Mouse (Mus musculus): ENCODE results near the gene Pqlc2. TPM values are rescaled to one million over a fixed set of nuclear protein-coding genes. Genes with fewer than 3 reads are reported as not detected.

Pqlc2 gene
- total and polyA plus RNA-seq, 2 experiments from 2014 or later: 6.8 to 7.7 TPM

- Histone ChIP-seq H3K4me3 (ENCODE audit: low read depth, low read length) (no peak overlapping the region), H3K9ac (replicated peaks; ENCODE audit: low read depth, low read length) (no peak overlapping the region), H3K4me2 (ENCODE audit: low read depth, low read length) (no peak overlapping the region), H3K27ac (ENCODE audit: low read depth) (no peak overlapping the region), H3K27me3 (ENCODE audit: control insufficient read depth, insufficient read depth, low read length) (no peaks in the 10 kb centered on the region), H3K4me1 (ENCODE audit: control insufficient read depth, insufficient read depth) (peaks cover 6% of the 10 kb centered on the region), H3K36me3 (replicated peaks; ENCODE audit: control insufficient read depth, insufficient read depth, low read length) (peaks cover 29% of the 10 kb centered on the region), H3K9me3 (replicated peaks; ENCODE audit: control insufficient read depth, low read length) (no peaks in the 10 kb centered on the region)
- DNase-seq (ENCODE audit: low spot score) (no peak), ATAC-seq (ENCODE audit: insufficient read depth, low read depth) (no peak)
- WGBS: 79% methylated on average over 3 of the region's 3 CpGs
- no peak for TF ChIP-seq EP300 (IDR thresholded peaks at IDR 0.05; ENCODE audit: low read depth)
- no peak for TF ChIP-seq CTCF (IDR thresholded peaks at IDR 0.05; ENCODE audit: low read depth)
Measured at GRCm38 (mm10) chr4:139305521-139305920, 5.0 kb downstream of the Pqlc2 start.

- no peak overlapping the region for H3K27ac ChIP-seq (ENCODE audit: low read depth)
- WGBS: 65% methylated on average over 5 of the region's 5 CpGs
- DNase-seq (ENCODE audit: low spot score) (no peak), ATAC-seq (ENCODE audit: insufficient read depth, low read depth) (no peak)
- H3K4me3 ChIP-seq (ENCODE audit: low read depth, low read length): no peak overlapping the region
- no peak overlapping the region for H3K9ac ChIP-seq (replicated peaks; ENCODE audit: low read depth, low read length)
- no peak overlapping the region for H3K4me2 ChIP-seq (ENCODE audit: low read depth, low read length)
- no peaks in the 10 kb centered on the region for H3K4me1 ChIP-seq (ENCODE audit: control insufficient read depth, insufficient read depth)
- peaks cover 40% of the 10 kb centered on the region for H3K36me3 ChIP-seq (replicated peaks; ENCODE audit: control insufficient read depth, insufficient read depth, low read length)
- no peaks in the 10 kb centered on the region for H3K9me3 ChIP-seq (replicated peaks; ENCODE audit: control insufficient read depth, low read length)
- H3K27me3 ChIP-seq (ENCODE audit: control insufficient read depth, insufficient read depth, low read length): no peaks in the 10 kb centered on the region
- TF ChIP-seq CTCF (IDR thresholded peaks at IDR 0.05; ENCODE audit: low read depth) (no peak), EP300 (IDR thresholded peaks at IDR 0.05; ENCODE audit: low read depth) (no peak)
Measured at GRCm38 (mm10) chr4:139302241-139302640, 8.3 kb downstream of the Pqlc2 start.

GRCm38 (mm10) chr4:139301780-139302179 lies 8.7 kb downstream of the Pqlc2 start:
- Histone ChIP-seq H3K9me3 (replicated peaks; ENCODE audit: control insufficient read depth, low read length) (no peaks in the 10 kb centered on the region), H3K4me2 (ENCODE audit: low read depth, low read length) (no peak overlapping the region), H3K27me3 (ENCODE audit: control insufficient read depth, insufficient read depth, low read length) (no peaks in the 10 kb centered on the region), H3K4me1 (ENCODE audit: control insufficient read depth, insufficient read depth) (no peaks in the 10 kb centered on the region), H3K36me3 (replicated peaks; ENCODE audit: control insufficient read depth, insufficient read depth, low read length) (peaks cover 40% of the 10 kb centered on the region), H3K4me3 (ENCODE audit: low read depth, low read length) (no peak overlapping the region), H3K9ac (replicated peaks; ENCODE audit: low read depth, low read length) (no peak overlapping the region), H3K27ac (ENCODE audit: low read depth) (no peak overlapping the region)
- 88% methylated on average over 8 of the region's 8 CpGs for WGBS
- ATAC-seq (ENCODE audit: insufficient read depth, low read depth) (no peak), DNase-seq (ENCODE audit: low spot score) (no peak)
- TF ChIP-seq CTCF (IDR thresholded peaks at IDR 0.05; ENCODE audit: low read depth): no peak

- no peak overlapping the region for H3K4me2 ChIP-seq (ENCODE audit: low read depth, low read length)
- no peak overlapping the region for H3K4me3 ChIP-seq (ENCODE audit: low read depth, low read length)
- no peak for ATAC-seq (ENCODE audit: insufficient read depth, low read depth)
- peaks cover 26% of the 10 kb centered on the region for H3K36me3 ChIP-seq (replicated peaks; ENCODE audit: control insufficient read depth, insufficient read depth, low read length)
- DNase-seq (ENCODE audit: low spot score): no peak
- no peaks in the 10 kb centered on the region for H3K4me1 ChIP-seq (ENCODE audit: control insufficient read depth, insufficient read depth)
- no peaks in the 10 kb centered on the region for H3K9me3 ChIP-seq (replicated peaks; ENCODE audit: control insufficient read depth, low read length)
- 73% methylated on average over 12 of the region's 12 CpGs for WGBS
- H3K27ac ChIP-seq (ENCODE audit: low read depth): no peak overlapping the region
- no peaks in the 10 kb centered on the region for H3K27me3 ChIP-seq (ENCODE audit: control insufficient read depth, insufficient read depth, low read length)
- H3K9ac ChIP-seq (replicated peaks; ENCODE audit: low read depth, low read length): no peak overlapping the region
- TF ChIP-seq CTCF (IDR thresholded peaks at IDR 0.05; ENCODE audit: low read depth): no peak
Measured at GRCm38 (mm10) chr4:139298671-139299366, 11.7 kb downstream of the Pqlc2 start.

- H3K4me3 ChIP-seq (ENCODE audit: low read depth, low read length): no peak overlapping the region
- H3K4me1 ChIP-seq (ENCODE audit: control insufficient read depth, insufficient read depth): no peaks in the 10 kb centered on the region
- WGBS: 86% methylated on average over 4 of the region's 4 CpGs
- H3K36me3 ChIP-seq (replicated peaks; ENCODE audit: control insufficient read depth, insufficient read depth, low read length): peaks cover 27% of the 10 kb centered on the region
- ATAC-seq (ENCODE audit: insufficient read depth, low read depth): 0 out of 2 replicates have a peak, but pooled peaks have one; percentile 25
- no peak overlapping the region for H3K9ac ChIP-seq (replicated peaks; ENCODE audit: low read depth, low read length)
- DNase-seq (ENCODE audit: low spot score): no peak
- no peak overlapping the region for H3K27ac ChIP-seq (ENCODE audit: low read depth)
- no peaks in the 10 kb centered on the region for H3K27me3 ChIP-seq (ENCODE audit: control insufficient read depth, insufficient read depth, low read length)
- TF ChIP-seq EP300 (IDR thresholded peaks at IDR 0.05; ENCODE audit: low read depth) (no peak), CTCF (IDR thresholded peaks at IDR 0.05; ENCODE audit: low read depth) (peak; percentile 17)
- no peaks in the 10 kb centered on the region for H3K9me3 ChIP-seq (replicated peaks; ENCODE audit: control insufficient read depth, low read length)
- H3K4me2 ChIP-seq (ENCODE audit: low read depth, low read length): no peak overlapping the region
Measured at GRCm38 (mm10) chr4:139297566-139297965, 12.9 kb downstream of the Pqlc2 start.

GRCm38 (mm10) chr4:139292038-139292437 lies 18.5 kb downstream of the Pqlc2 start:
- no peak overlapping the region for H3K4me3 ChIP-seq (ENCODE audit: low read depth, low read length)
- no peak for ATAC-seq (ENCODE audit: insufficient read depth, low read depth)
- H3K36me3 ChIP-seq (replicated peaks; ENCODE audit: control insufficient read depth, insufficient read depth, low read length): peaks cover 51% of the 10 kb centered on the region
- no peak overlapping the region for H3K9ac ChIP-seq (replicated peaks; ENCODE audit: low read depth, low read length)
- H3K4me2 ChIP-seq (ENCODE audit: low read depth, low read length): no peak overlapping the region
- DNase-seq (ENCODE audit: low spot score): no peak
- no peaks in the 10 kb centered on the region for H3K9me3 ChIP-seq (replicated peaks; ENCODE audit: control insufficient read depth, low read length)
- H3K27me3 ChIP-seq (ENCODE audit: control insufficient read depth, insufficient read depth, low read length): no peaks in the 10 kb centered on the region
- 96% methylated on average over 5 of the region's 5 CpGs for WGBS
- H3K27ac ChIP-seq (ENCODE audit: low read depth): no peak overlapping the region
- no peaks in the 10 kb centered on the region for H3K4me1 ChIP-seq (ENCODE audit: control insufficient read depth, insufficient read depth)
- TF ChIP-seq EP300 (IDR thresholded peaks at IDR 0.05; ENCODE audit: low read depth): no peak
- TF ChIP-seq CTCF (IDR thresholded peaks at IDR 0.05; ENCODE audit: low read depth): no peak
